Mouse (Mus musculus) lung, adult 18-20 months (tissue): Measurements from ENCODE around the gene Abcb5.
"Not testable (repeated sequence)": the region's sequence is repeated elsewhere in the genome, so short reads cannot be mapped to it uniquely, and the experiment has no call there.

Experiments used
- DNase-seq, 2 experiments: peaks; one replicate each; pipeline ENCODE4 v3.0.0; 2022; ENCODE audit warnings: mixed read lengths in 2 of 2

Gene Abcb5

DNA sequence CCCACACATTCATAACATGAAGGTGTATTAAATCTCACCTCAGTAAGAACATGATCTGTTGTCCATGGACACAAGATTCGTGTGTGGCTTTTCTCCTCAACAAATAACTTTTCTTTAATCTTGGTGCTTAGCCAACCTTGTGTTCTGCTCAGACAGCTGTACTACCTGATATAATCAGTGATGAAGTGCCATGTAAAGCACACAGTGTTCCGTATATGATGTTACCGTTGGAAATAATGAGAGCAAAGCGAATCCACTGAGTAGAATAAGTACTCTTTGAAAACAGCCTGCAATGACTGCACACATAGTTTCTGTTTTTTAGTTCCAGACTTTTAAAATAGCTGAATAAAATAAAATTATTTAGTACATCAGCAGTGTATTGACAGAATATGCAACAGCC, at the start of gene Abcb5:
Gene Abcb5, minus strand, starts transcription at position 101 of the 400 bp plus-strand sequence.
- no peak for DNase-seq

DNA sequence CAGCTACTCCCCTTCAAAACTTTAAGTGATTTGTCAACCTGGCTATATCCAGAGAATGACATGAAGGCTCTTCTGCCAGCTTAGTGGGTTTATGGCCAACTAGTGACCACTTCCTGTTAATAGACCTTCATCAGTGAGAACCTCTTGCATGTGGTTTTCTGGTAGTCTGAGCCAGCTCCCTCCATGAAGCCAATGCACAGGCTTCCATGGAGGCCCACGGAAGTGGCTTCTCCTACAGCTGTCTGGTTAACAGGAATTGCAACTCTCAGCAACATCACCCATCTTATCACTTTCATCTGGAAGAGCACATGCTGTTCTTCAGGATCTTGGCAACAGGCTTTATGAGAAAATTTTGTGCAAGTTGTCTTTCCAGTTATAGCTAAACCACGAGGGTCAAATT, 33.0 kb upstream of the Abcb5 start:
- no peak for DNase-seq

DNA sequence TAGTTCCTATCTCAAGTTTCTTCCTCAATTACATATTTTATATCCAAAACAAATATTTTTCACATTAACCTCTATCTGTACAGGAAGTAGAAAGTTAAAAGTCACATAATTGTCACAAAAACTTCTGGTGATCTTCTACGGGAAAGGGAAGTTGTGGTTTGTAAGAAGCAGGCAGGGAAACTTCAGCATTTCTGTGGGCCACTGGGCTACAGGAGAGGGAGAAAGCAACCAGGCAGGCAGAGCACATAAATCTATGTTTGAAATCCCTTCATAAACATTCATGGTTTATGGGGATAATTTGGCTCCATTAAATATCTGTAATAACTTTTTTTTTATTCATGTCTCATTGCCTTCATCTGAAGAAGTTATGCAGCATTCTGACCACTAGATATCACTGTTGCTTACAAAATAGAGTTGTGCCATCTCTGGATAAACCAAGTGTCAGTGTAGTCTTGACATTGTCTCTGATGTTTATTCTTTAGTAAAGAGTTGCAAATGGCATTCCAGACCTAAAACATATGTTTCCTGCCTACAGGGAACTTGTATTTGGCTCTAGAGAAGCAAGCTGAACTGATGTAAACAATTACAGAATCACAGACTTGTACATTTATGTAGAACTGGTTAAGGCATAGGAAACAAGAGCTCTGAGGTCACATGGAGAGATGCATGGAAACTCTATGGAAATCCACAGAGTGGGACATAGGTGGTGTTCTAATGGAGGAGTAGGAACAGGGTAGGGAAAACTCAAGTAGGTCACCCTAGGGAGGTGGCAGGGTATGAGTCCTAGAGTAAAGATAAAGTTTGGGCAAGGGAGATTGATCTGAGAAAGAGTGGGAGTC, 28.3 kb upstream of the Abcb5 start:
- DNase-seq: no peak

DNA sequence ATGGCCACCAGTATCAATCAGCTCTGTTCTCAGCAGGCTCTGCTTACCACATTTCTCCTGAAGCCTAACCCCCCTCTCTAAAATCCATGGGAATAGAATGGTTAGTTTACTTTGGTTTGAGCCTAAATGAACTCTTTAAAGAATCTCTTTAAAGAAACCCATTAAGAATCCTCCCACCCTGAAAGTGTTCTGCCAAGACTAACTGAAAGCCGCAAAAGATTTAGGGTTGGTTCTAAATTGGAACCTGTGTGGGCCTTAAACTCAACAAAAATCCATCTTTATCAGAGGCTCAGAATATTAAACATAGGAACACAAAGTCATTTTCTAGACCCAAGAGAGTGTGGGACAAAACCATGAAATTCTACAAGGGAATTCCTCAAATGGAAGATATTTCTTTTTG, 18.6 kb upstream of the Abcb5 start:
- no peak for DNase-seq

- DNase-seq: peak; percentile 10 to 43
Measured at GRCm38 (mm10) chr12:118930386-118931318, 35.6 kb downstream of the Abcb5 start.

DNA sequence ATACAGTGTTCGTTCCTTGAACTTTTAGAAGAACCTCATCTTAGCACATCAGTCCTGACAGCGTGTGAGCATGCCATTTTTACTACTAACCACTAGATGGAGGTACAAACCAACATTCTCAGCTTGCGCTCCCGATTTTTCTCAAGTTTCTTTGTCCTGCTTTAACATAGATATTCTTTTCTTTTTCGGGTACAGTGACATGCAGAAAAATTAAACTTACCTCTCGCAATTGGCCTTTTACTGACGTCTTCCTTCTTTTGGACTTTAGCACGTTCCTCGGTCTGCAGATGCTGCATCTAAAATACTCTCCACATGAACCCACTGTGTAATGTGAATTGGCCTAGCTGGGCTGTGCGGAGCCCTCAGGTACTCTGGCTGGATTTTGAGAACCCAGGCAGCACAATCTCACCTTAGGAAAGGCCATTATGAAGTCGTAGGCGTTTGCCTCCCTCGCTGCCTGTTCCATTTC, 39.4 kb downstream of the Abcb5 start:
- DNase-seq: no peak

DNA sequence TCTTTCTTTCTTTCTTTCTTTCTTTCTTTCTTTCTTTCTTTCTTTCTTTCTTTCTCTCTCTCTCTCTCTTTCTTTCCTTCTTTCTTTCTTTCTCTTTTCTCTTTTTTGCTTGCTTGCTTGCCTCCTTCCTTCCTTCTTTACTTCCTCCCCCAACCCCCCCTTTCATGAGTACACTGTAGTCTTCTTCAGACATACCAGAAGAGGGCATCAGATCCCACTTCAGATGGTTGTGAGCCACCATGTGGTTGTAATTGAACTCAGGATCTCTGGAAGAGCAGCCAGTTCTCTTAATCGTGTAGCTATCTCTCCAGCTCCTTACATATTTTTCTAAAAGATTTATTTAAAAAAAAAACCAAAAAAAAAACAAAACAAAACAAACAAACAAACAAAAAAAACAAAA, 42.3 kb downstream of the Abcb5 start:
- not testable (repeated sequence) for DNase-seq

DNA sequence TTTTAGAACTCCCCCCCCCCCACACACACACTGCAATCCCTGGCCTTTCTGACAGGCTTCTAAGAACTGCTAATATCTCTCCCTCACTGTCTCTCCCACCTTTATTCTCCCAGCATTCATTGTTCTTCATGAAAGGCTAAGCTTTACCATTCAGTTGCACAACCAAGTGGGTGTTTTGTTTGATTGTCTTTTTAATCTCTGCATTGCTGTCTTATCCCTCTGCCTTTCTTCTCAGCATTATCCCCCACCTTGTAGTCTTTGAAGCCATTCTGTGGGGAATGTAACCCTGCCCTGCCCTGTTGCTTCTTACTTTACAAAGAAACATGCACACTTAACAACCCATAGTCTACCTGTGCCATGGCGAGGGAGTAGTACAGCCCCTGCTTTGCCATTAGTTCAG, 48.5 kb downstream of the Abcb5 start:
- DNase-seq: no peak

DNA sequence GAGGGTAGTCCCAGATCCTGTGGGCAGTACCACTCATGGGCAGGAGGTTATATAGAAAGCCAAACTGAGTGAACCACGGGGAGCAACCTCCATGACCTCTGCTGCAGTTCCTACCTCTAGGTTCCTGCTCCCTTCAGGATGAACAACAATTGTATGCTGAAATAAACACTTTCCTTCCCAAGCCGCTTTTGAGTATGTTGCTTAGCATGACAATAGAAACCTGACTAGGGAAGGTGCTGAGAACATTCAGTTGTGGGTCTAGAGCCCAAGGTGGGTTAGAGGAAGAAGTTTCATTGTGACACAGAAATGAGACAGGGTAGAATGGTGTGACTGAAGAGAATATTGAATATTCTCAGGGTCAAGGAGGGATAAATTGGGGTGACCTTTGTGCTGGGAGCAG, 55.9 kb downstream of the Abcb5 start:
- no peak for DNase-seq

DNA sequence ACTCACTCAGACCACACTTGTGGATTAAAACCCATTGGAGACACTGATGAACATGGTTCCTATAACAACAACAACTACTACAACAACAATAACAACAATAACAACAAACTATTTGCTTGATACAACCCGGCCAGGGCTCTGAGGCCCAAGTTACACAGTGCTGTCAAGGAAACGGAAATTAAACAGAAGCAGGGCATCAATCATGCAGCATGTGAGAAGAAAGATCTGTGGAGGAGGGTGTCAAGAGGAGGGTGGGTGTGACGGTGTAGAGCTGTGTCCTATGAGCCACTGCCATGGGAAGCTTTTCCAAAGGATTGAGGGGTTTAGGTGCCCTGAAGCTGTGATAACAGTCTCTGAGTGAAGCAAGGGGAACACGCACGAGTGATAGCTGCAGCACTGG, 64.0 kb downstream of the Abcb5 start:
- no peak for DNase-seq

- peak; percentile 30 to 54 for DNase-seq
Measured at GRCm38 (mm10) chr12:118887964-118888363, 78.3 kb downstream of the Abcb5 start.

- no peak for DNase-seq
Measured at GRCm38 (mm10) chr12:118882790-118883189, 83.4 kb downstream of the Abcb5 start.

DNA sequence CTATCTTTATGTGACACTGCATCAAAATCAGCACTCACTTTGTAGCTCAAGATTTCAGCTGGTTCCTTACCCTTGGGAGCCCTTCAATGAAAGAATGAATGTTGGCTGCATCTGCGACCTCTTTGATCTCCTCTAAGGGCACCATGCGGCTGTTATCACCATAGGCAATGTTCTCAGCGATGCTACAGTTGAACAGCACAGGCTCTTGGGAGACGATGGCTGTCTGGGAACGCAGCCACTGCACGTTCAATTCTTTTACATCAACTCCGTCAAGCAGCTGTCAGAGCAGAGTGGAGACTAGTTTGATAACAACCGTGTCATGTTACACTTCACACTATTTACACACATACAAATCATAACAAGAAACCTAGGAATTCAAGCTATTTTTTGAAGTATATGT, 93.5 kb downstream of the Abcb5 start:
- DNase-seq: no peak

DNA sequence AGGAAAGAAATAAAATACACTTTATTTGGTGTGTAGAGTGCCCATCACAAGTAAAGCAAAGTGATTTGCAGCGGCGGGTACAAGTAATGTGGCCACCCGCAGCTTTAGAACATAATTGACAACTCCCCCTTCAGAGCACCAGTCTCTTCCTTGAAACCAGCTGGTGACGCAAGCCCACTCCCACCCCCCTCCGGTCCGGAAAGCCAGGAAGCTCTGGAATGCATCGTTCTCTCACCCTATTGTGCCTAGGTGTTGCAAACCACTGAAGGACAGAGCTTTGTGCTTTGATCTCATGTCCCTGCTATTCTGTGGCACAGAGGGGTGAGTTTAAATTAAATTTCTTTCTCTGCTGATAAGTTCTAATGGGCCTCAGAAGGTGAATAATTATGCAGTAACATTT, 110.1 kb downstream of the Abcb5 start:
- no peak for DNase-seq

DNA sequence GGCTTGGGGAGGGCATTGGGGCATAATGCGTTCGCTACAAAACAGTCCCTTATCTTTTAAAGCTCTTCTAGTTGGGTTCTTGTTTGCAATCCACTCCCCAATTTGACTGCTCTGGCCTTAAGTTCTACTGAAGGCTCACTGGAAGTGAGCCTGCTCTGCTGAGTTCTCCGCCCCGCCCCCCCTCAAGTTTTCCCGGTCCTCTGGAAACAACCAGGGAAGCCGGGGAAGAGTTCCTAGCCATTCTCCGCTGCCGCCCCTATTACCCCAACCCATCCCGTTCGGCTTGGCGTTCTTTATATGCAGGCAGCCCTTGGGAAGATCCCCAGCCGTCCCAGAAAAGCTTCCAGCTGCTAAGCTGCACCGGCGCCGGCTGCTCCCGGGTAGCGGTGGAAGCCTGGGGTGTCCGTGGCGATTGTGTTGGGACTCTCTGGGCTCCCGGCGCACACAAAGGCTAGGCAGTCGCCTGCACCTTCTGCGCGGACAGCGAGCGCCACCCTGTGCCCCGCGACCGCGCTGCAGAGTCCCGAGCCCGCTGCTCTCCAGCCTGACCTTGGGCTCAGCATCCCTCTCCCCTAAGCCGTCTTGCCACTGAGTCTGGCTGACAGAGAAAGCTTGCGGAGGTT, 111.3 kb downstream of the Abcb5 start:
- peak; percentile 16 to 43 for DNase-seq

DNA sequence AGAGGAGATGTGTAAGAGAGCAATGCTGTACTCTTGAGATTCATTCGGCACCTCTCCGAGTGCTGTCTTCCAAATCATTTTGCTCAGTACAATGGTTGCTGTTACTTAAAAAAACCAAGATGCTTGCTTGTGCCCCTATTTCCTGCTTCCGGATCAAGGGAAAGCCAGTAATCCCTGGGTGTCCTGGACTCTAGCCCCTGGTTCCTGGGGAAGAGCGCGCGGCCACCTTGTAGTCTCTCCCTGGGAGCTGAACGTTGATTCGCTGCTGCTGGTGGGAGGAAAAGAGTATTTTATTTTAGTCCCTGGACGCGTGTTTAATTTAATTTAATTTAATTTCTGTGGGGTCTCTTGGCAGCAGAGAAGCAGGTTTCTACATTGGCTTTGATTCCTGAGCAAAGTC, 111.8 kb downstream of the Abcb5 start:
- no peak for DNase-seq

- DNase-seq: no peak
Measured at GRCm38 (mm10) chr12:118853331-118853730, 112.9 kb downstream of the Abcb5 start.

DNA sequence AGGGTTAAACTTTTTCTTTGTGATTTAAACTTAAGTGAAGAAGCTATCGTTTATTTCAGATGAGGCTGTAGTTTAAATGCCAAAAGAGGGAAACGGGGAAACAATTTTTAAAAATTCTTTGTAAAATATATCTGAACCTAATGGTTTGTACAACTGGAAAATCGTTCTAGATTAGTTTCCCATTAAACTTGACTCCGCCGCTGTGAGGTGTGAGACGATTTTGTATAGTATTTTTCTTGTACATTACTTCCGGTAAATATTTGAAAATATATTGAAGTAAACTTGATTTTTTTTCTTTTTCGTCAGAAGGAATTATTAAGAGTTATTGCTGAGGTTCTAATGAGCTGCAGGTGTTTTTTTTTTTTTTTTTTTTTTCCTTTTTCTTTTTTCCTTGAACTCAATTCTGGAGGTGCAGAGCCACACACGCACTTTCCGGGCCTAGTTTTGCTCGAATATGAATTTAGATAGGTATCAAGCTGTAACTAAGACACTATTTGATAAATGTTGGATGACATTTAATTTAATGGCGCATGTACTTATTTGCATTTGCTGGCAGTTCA, 115.3 kb downstream of the Abcb5 start:
- DNase-seq: no peak

GRCm38 (mm10) chr12:118849996-118850395, 116.2 kb downstream of the Abcb5 start:
- no peak for DNase-seq

DNA sequence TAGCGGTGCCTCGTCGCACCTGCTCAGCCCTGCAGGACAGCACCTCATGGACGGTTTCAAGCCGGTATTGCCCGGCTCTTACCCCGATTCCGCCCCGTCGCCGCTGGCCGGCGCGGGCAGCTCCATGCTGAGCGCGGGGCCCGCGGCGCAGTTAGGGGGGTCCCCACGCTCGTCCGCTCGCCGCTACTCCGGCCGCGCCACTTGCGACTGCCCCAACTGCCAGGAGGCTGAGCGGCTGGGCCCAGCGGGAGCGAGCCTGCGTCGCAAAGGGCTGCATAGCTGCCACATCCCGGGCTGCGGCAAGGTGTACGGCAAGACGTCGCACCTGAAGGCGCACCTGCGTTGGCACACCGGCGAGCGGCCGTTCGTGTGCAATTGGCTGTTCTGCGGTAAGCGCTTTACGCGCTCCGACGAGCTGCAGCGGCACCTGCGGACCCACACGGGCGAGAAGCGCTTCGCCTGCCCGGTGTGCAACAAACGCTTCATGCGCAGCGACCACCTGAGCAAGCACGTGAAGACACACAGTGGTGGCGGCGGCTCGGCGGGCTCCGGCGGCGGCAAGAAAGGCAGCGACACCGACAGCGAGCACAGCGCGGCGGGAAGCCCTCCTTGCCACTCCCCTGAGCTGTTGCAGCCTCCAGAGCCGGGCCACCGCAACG, 116.9 kb downstream of the Abcb5 start:
- DNase-seq: no peak

DNA sequence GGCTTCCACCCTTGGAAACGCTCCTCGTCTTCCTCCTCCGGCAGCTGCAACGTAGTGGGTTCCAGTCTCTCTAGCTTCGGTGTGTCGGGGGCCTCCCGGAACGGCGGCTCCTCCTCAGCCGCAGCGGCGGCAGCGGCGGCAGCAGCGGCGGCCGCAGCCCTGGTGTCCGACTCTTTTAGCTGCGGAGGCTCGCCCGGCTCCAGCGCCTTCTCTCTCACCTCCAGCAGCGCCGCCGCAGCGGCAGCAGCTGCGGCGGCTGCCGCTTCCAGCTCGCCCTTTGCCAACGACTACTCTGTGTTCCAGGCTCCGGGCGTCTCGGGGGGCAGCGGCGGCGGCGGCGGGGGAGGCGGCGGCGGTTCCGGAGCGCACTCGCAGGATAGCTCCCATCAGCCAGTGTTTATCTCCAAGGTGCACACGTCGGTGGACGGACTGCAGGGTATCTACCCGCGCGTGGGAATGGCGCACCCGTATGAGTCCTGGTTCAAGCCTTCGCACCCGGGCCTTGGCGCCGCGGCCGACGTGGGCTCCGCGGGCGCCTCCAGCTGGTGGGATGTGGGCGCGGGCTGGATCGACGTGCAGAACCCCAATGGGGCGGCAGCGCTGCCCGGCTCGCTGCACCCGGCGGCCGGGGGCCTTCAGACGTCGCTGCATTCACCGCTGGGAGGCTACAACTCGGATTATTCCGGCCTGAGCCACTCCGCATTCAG, 117.6 kb downstream of the Abcb5 start:
- DNase-seq: no peak
